Mouse (Mus musculus): ENCODE measurements around the gene Lrrc9. TPM values are rescaled to one million over a fixed set of nuclear protein-coding genes. Genes with fewer than 3 reads are reported as not detected.

Gene Lrrc9
- polyA plus RNA-seq, 1 experiment = not detected

GRCm38 (mm10) chr12:72491063-72491719, 49.5 kb downstream of the Lrrc9 start:
- no peak overlapping the region for H3K27ac ChIP-seq (ENCODE audit: insufficient read depth, low read depth, low read length)
- H3K4me3 ChIP-seq (ENCODE audit: insufficient read depth, low read depth, low read length) = no peak overlapping the region
- H3K4me1 ChIP-seq (ENCODE audit: control insufficient read depth, insufficient read depth, low read length) = no peaks in the 10 kb centered on the region
- 63% methylated on average over 3 of the region's 3 CpGs for WGBS
- TF ChIP-seq POLR2A (IDR thresholded peaks at IDR 0.05; ENCODE audit: insufficient read depth, low read depth, low read length) (no peak), CTCF (IDR thresholded peaks at IDR 0.05; ENCODE audit: insufficient read depth, low read depth, low read length) (no peak)

- H3K4me3 ChIP-seq (ENCODE audit: insufficient read depth, low read depth, low read length) = no peak overlapping the region
- WGBS = 42% methylated on average over 12 of the region's 12 CpGs
- H3K27ac ChIP-seq (ENCODE audit: insufficient read depth, low read depth, low read length) = no peak overlapping the region
- no peak for TF ChIP-seq POLR2A (IDR thresholded peaks at IDR 0.05; ENCODE audit: insufficient read depth, low read depth, low read length)
- no peak for TF ChIP-seq CTCF (IDR thresholded peaks at IDR 0.05; ENCODE audit: insufficient read depth, low read depth, low read length)
- no peaks in the 10 kb centered on the region for H3K4me1 ChIP-seq (ENCODE audit: control insufficient read depth, insufficient read depth, low read length)
Measured at GRCm38 (mm10) chr12:72496866-72497600, 55.4 kb downstream of the Lrrc9 start.

- 81% methylated on average over 7 of the region's 7 CpGs for WGBS
- H3K27ac ChIP-seq (ENCODE audit: insufficient read depth, low read depth, low read length) = no peak overlapping the region
- H3K4me3 ChIP-seq (ENCODE audit: insufficient read depth, low read depth, low read length) = no peak overlapping the region
- H3K4me1 ChIP-seq (ENCODE audit: control insufficient read depth, insufficient read depth, low read length) = no peaks in the 10 kb centered on the region
- no peak for TF ChIP-seq POLR2A (IDR thresholded peaks at IDR 0.05; ENCODE audit: insufficient read depth, low read depth, low read length)
Measured at GRCm38 (mm10) chr12:72509606-72510005, 67.9 kb downstream of the Lrrc9 start.

- WGBS = 49% methylated on average over 3 of the region's 3 CpGs
- no peak for TF ChIP-seq POLR2A (IDR thresholded peaks at IDR 0.05; ENCODE audit: insufficient read depth, low read depth, low read length)
- TF ChIP-seq CTCF (IDR thresholded peaks at IDR 0.05; ENCODE audit: insufficient read depth, low read depth, low read length) = no peak
- H3K4me1 ChIP-seq (ENCODE audit: control insufficient read depth, insufficient read depth, low read length) = no peaks in the 10 kb centered on the region
Measured at GRCm38 (mm10) chr12:72515446-72515845, 73.8 kb downstream of the Lrrc9 start.

GRCm38 (mm10) chr12:72518114-72518728, 76.6 kb downstream of the Lrrc9 start:
- H3K27ac ChIP-seq (ENCODE audit: insufficient read depth, low read depth, low read length) = no peak overlapping the region
- TF ChIP-seq CTCF (IDR thresholded peaks at IDR 0.05; ENCODE audit: insufficient read depth, low read depth, low read length) = no peak

More at GRCm38 (mm10) chr12:72515446-72515845, 73.8 kb downstream of the Lrrc9 start:
- Histone ChIP-seq H3K4me3 (ENCODE audit: insufficient read depth, low read depth, low read length) (no peak overlapping the region), H3K27ac (ENCODE audit: insufficient read depth, low read depth, low read length) (no peak overlapping the region)

GRCm38 (mm10) chr12:72519352-72519751, 77.7 kb downstream of the Lrrc9 start:
- Histone ChIP-seq H3K4me3 (ENCODE audit: insufficient read depth, low read depth, low read length) (no peak overlapping the region), H3K27ac (ENCODE audit: insufficient read depth, low read depth, low read length) (no peak overlapping the region), H3K4me1 (ENCODE audit: control insufficient read depth, insufficient read depth, low read length) (no peaks in the 10 kb centered on the region)
- 51% methylated on average over 9 of the region's 9 CpGs for WGBS
- TF ChIP-seq CTCF (IDR thresholded peaks at IDR 0.05; ENCODE audit: insufficient read depth, low read depth, low read length) (no peak), POLR2A (IDR thresholded peaks at IDR 0.05; ENCODE audit: insufficient read depth, low read depth, low read length) (no peak)

More at GRCm38 (mm10) chr12:72518114-72518728, 76.6 kb downstream of the Lrrc9 start:
- 56% methylated on average over 12 of the region's 12 CpGs for WGBS
- Histone ChIP-seq H3K4me1 (ENCODE audit: control insufficient read depth, insufficient read depth, low read length) (no peaks in the 10 kb centered on the region), H3K4me3 (ENCODE audit: insufficient read depth, low read depth, low read length) (no peak overlapping the region)

- Histone ChIP-seq H3K27ac (ENCODE audit: insufficient read depth, low read depth, low read length) (no peak overlapping the region), H3K4me3 (ENCODE audit: insufficient read depth, low read depth, low read length) (no peak overlapping the region), H3K4me1 (ENCODE audit: control insufficient read depth, insufficient read depth, low read length) (no peaks in the 10 kb centered on the region)
- 91% methylated on average over 5 of the region's 5 CpGs for WGBS
- TF ChIP-seq CTCF (IDR thresholded peaks at IDR 0.05; ENCODE audit: insufficient read depth, low read depth, low read length) (no peak), POLR2A (IDR thresholded peaks at IDR 0.05; ENCODE audit: insufficient read depth, low read depth, low read length) (no peak)
Measured at GRCm38 (mm10) chr12:72519855-72520254, 78.2 kb downstream of the Lrrc9 start.

GRCm38 (mm10) chr12:72520645-72521044, 79.0 kb downstream of the Lrrc9 start:
- Histone ChIP-seq H3K4me3 (ENCODE audit: insufficient read depth, low read depth, low read length) (no peak overlapping the region), H3K4me1 (ENCODE audit: control insufficient read depth, insufficient read depth, low read length) (no peaks in the 10 kb centered on the region), H3K27ac (ENCODE audit: insufficient read depth, low read depth, low read length) (no peak overlapping the region)
- 0% methylated on average over 2 of the region's 2 CpGs for WGBS
- TF ChIP-seq CTCF (IDR thresholded peaks at IDR 0.05; ENCODE audit: insufficient read depth, low read depth, low read length) = no peak
- TF ChIP-seq POLR2A (IDR thresholded peaks at IDR 0.05; ENCODE audit: insufficient read depth, low read depth, low read length) = no peak

- 89% methylated on average over 4 of the region's 4 CpGs for WGBS
- no peak overlapping the region for H3K27ac ChIP-seq (ENCODE audit: insufficient read depth, low read depth, low read length)
- TF ChIP-seq POLR2A (IDR thresholded peaks at IDR 0.05; ENCODE audit: insufficient read depth, low read depth, low read length) (no peak), CTCF (IDR thresholded peaks at IDR 0.05; ENCODE audit: insufficient read depth, low read depth, low read length) (no peak)
- H3K4me3 ChIP-seq (ENCODE audit: insufficient read depth, low read depth, low read length) = no peak overlapping the region
- H3K4me1 ChIP-seq (ENCODE audit: control insufficient read depth, insufficient read depth, low read length) = no peaks in the 10 kb centered on the region
Measured at GRCm38 (mm10) chr12:72525588-72525987, 83.9 kb downstream of the Lrrc9 start.
